8 mouse cellular contexts compared by ENCODE assay signal in the genomic region with DNA sequence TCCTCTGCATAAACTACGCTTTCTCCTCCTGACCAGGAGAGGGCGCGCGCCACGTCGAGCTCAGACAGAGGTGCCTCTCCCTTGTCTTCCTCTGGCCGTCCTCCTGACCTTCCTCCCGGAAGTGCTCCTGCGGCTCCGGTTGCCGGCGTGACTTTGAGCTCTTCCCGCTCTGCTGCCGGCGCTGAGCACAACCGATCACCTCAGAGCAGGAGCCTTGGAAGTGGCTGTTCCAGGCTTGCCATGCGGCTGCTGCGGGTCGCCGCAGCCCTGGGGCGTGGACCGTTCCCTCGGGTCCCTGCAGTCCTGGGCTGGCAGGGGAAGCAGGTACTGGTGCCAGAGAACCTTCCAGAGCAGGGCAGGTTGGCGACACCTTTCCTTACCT. TPM values are rescaled to one million over a fixed set of nuclear protein-coding genes. Genes with fewer than 3 reads are reported as not detected.
DNase-seq lines count a peak whose midpoint lies in the region; ATAC-seq and TF ChIP-seq lines count a peak whose summit lies in the region.

Gene Gfm1, plus strand, starts transcription at position 98 of the 382 bp plus-strand sequence.

- peak within 1 kb of the TSS; percentile 86 for H3K9ac ChIP-seq in forebrain, embryonic 12.5 days
- peak within 1 kb of the TSS; percentile 91 for H3K9ac ChIP-seq in heart, postnatal 0 days (replicated peaks; ENCODE audit: low read depth, low read length)
- H3K9ac ChIP-seq in liver, embryonic 16.5 days (ENCODE audit: low read depth, low read length): peak within 1 kb of the TSS; percentile 84
- peak within 1 kb of the TSS; percentile 83 for H3K9ac ChIP-seq in neural tube, embryonic 13.5 days

- H3K27me3 ChIP-seq in E14TG2a.4 (ENCODE audit: insufficient read depth, low read length): no peaks in the 10 kb centered on the region
- H3K27me3 ChIP-seq in forebrain, embryonic 12.5 days: no peaks in the 10 kb centered on the region
- H3K27me3 ChIP-seq in heart, postnatal 0 days (ENCODE audit: control insufficient read depth, insufficient read depth, low read length): no peaks in the 10 kb centered on the region
- no peaks in the 10 kb centered on the region for H3K27me3 ChIP-seq in liver, embryonic 16.5 days (ENCODE audit: control insufficient read depth, insufficient read depth, low read depth, low read length)
- H3K27me3 ChIP-seq in neural tube, embryonic 13.5 days: no peaks in the 10 kb centered on the region
- no peaks in the 10 kb centered on the region for H3K27me3 ChIP-seq in testis, adult 2 months (ENCODE audit: control insufficient read depth, insufficient read depth, low read length)

- peak within 1 kb of the TSS; percentile 98 for H3K4me3 ChIP-seq in E14TG2a.4 (replicated peaks; ENCODE audit: low read length)
- peak within 1 kb of the TSS; percentile 96 for H3K4me3 ChIP-seq in forebrain, embryonic 12.5 days (replicated peaks)
- peak within 1 kb of the TSS; percentile 100 for H3K4me3 ChIP-seq in heart, postnatal 0 days (ENCODE audit: low read depth, low read length)
- H3K4me3 ChIP-seq in liver, embryonic 16.5 days (ENCODE audit: low read depth, low read length): peak within 1 kb of the TSS; percentile 96
- H3K4me3 ChIP-seq in neural tube, embryonic 13.5 days: peak within 1 kb of the TSS; percentile 79
- peak within 1 kb of the TSS; percentile 86 for H3K4me3 ChIP-seq in testis, adult 2 months (ENCODE audit: control insufficient read depth, low read depth, low read length)

- TF ChIP-seq CTCF in E14TG2a.4 (conservative IDR thresholded peaks at IDR 0.05; ENCODE audit: low read length): peak; percentile 67
- TF ChIP-seq CTCF in heart, postnatal 0 days (IDR thresholded peaks at IDR 0.05; ENCODE audit: low read depth): peak; percentile 96
- TF ChIP-seq CTCF in testis, adult 2 months (IDR thresholded peaks at IDR 0.05; ENCODE audit: control insufficient read depth, insufficient read depth, insufficient replicate concordance, low read depth, low read length): peak; percentile 93

- TF ChIP-seq POLR2A in testis, adult 2 months (IDR thresholded peaks at IDR 0.05; ENCODE audit: control insufficient read depth, low read depth, low read length): peak; percentile 63

- 0% methylated on average over 24 of the region's 24 CpGs for WGBS in forebrain, embryonic 12.5 days
- WGBS in heart, postnatal 0 days: under 1% methylated on average over 24 of the region's 24 CpGs
- 0% methylated on average over 24 of the region's 24 CpGs for WGBS in liver, embryonic 16.5 days (ENCODE audit: insufficient replicate concordance)
- WGBS in neural tube, embryonic 13.5 days: under 1% methylated on average over 24 of the region's 24 CpGs

- H3K4me1 ChIP-seq in E14TG2a.4 (replicated peaks; ENCODE audit: low read depth, low read length): peaks cover 13% of the 10 kb centered on the region
- peaks cover 9% of the 10 kb centered on the region for H3K4me1 ChIP-seq in forebrain, embryonic 12.5 days
- peaks cover 4% of the 10 kb centered on the region; the same call in 1 of the 2 replicates for H3K4me1 ChIP-seq in heart, postnatal 0 days (ENCODE audit: control insufficient read depth, insufficient read depth)
- peaks cover 9% of the 10 kb centered on the region for H3K4me1 ChIP-seq in liver, embryonic 16.5 days (ENCODE audit: control insufficient read depth, low read depth, low read length)
- H3K4me1 ChIP-seq in neural tube, embryonic 13.5 days (replicated peaks): peaks cover 10% of the 10 kb centered on the region
- H3K4me1 ChIP-seq in testis, adult 2 months (ENCODE audit: control insufficient read depth, insufficient read depth, low read length): peaks cover 5% of the 10 kb centered on the region

- no peak for TF ChIP-seq EP300 in heart, postnatal 0 days (IDR thresholded peaks at IDR 0.05; ENCODE audit: low read depth)

- H3K27ac ChIP-seq in forebrain, embryonic 12.5 days: no peak within 1 kb of the TSS
- H3K27ac ChIP-seq in heart, postnatal 0 days (ENCODE audit: low read depth): peak within 1 kb of the TSS; percentile 78
- H3K27ac ChIP-seq in liver, embryonic 16.5 days (ENCODE audit: low read length): 0 out of 2 replicates have a peak within 1 kb of the TSS, but pooled peaks have one; percentile 26
- H3K27ac ChIP-seq in neural tube, embryonic 13.5 days (replicated peaks): peak within 1 kb of the TSS; percentile 9; the same call in 1 of the 2 replicates
- no peak within 1 kb of the TSS for H3K27ac ChIP-seq in testis, adult 2 months (ENCODE audit: control insufficient read depth, insufficient read depth, low read depth, low read length)

- ATAC-seq in forebrain, embryonic 12.5 days (ENCODE audit: low FRiP score): peak; percentile 93
- ATAC-seq in heart, postnatal 0 days (ENCODE audit: insufficient read depth, low read depth): peak; percentile 95
- peak; percentile 91 for ATAC-seq in liver, embryonic 16.5 days (ENCODE audit: low read depth)
- peak; percentile 96 for ATAC-seq in neural tube, embryonic 13.5 days (ENCODE audit: low read depth)

- H3K36me3 ChIP-seq in E14TG2a.4 (ENCODE audit: insufficient read depth, low read length): peaks cover 34% of the 10 kb centered on the region
- H3K36me3 ChIP-seq in forebrain, embryonic 12.5 days (replicated peaks): peaks cover 23% of the 10 kb centered on the region
- peaks cover 27% of the 10 kb centered on the region for H3K36me3 ChIP-seq in heart, postnatal 0 days (replicated peaks; ENCODE audit: control insufficient read depth, insufficient read depth, low read length)
- H3K36me3 ChIP-seq in liver, embryonic 16.5 days (ENCODE audit: control insufficient read depth, insufficient read depth): no peaks in the 10 kb centered on the region; the same call in 1 of the 2 replicates
- peaks cover 31% of the 10 kb centered on the region for H3K36me3 ChIP-seq in neural tube, embryonic 13.5 days
- H3K36me3 ChIP-seq in testis, adult 2 months (ENCODE audit: control insufficient read depth, insufficient read depth, low read length): no peaks in the 10 kb centered on the region

- DNase-seq in c-Kit-positive CD71-positive TER-119-positive erythroid progenitor cells, embryonic 14.5 days (ENCODE audit: low spot score): peak; percentile 83
- DNase-seq in heart, postnatal 0 days (ENCODE audit: low spot score): peak; percentile 89
- DNase-seq in kidney, postnatal 4 days: peak; percentile 91 to 94

- peaks cover 33% of the 10 kb centered on the region for H3K9me3 ChIP-seq in E14TG2a.4 (ENCODE audit: low read length)
- peaks cover 10% of the 10 kb centered on the region; the same call in 1 of the 2 replicates for H3K9me3 ChIP-seq in forebrain, embryonic 12.5 days
- no peaks in the 10 kb centered on the region for H3K9me3 ChIP-seq in heart, postnatal 0 days (replicated peaks; ENCODE audit: control insufficient read depth, low read length)
- no peaks in the 10 kb centered on the region for H3K9me3 ChIP-seq in liver, embryonic 16.5 days (replicated peaks; ENCODE audit: control insufficient read depth, low read length)
- peaks cover 15% of the 10 kb centered on the region for H3K9me3 ChIP-seq in neural tube, embryonic 13.5 days

- H3K4me2 ChIP-seq in forebrain, embryonic 12.5 days: peak within 1 kb of the TSS; percentile 80
- H3K4me2 ChIP-seq in heart, postnatal 0 days (ENCODE audit: low read depth, low read length): peak within 1 kb of the TSS; percentile 88
- H3K4me2 ChIP-seq in liver, embryonic 16.5 days (ENCODE audit: low read depth, low read length): peak within 1 kb of the TSS; percentile 78
- H3K4me2 ChIP-seq in neural tube, embryonic 13.5 days: peak within 1 kb of the TSS; percentile 93

RNA-seq across cellular contexts. Expression of gene Gfm1, which starts in this region (rescaled TPM):
- polyA plus RNA-seq in forebrain, embryonic 12.5 days (2016; fragmentation: Nextera tagmentation; extraction: Ambion mirVana): 39.7 and 46.3 TPM in 2 replicates
- total RNA-seq in heart, postnatal 0 days (2014; rRNA removed; ENCODE audit: low replicate concordance): 118 and 147 TPM in 2 replicates
- polyA plus RNA-seq in heart, postnatal 0 days (2015; fragmentation: Nextera tagmentation; extraction: Ambion mirVana): 120 and 134 TPM in 2 replicates
- polyA plus RNA-seq in liver, embryonic 16.5 days (2015; fragmentation: Nextera tagmentation; extraction: Ambion mirVana): 27.2 and 29.3 TPM in 2 replicates
- 30.9 and 31.6 TPM in 2 replicates for polyA plus RNA-seq in neural tube, embryonic 13.5 days (2015; fragmentation: Nextera tagmentation; extraction: Ambion mirVana)
- 10.3 and 10.6 TPM in 2 replicates for polyA plus RNA-seq in testis, adult 2 months (2012; rRNA removed)

Comparison
In these comparisons a context has a peak if more than half of its experiments do, and no peak if none do; other contexts are left out.
1. H3K27ac ChIP-seq: peak in heart, postnatal 0 days (single experiment), liver, embryonic 16.5 days (single experiment) and neural tube, embryonic 13.5 days (single experiment); none in forebrain, embryonic 12.5 days (single experiment) and testis, adult 2 months (single experiment).
2. Peak in every context shown above with its lines, with median percentiles within 50 percentile points of each other: H3K4me3 ChIP-seq, CTCF ChIP-seq, DNase-seq, ATAC-seq, H3K4me2 ChIP-seq and H3K9ac ChIP-seq.